Mouse (Mus musculus) urinary bladder, adult 18-20 months (tissue): ENCODE measurements around the gene Lpcat3.
A peak's percentile ranks its signal among the peaks of the same experiment; 100 is the strongest.

ENCODE experiments used
- DNase-seq, 2 experiments: peaks; one replicate each; pipeline ENCODE4 v3.0.0; 2022; ENCODE audit warnings: low spot score in 2 of 2, mixed read lengths in 2 of 2

The Lpcat3 gene

GRCm38 (mm10) chr6:124737040-124737439, 74.2 kb downstream of the Lpcat3 start:
- DNase-seq = no peak

GRCm38 (mm10) chr6:124738511-124739023, 75.7 kb downstream of the Lpcat3 start, which contains the start of gene Ptpn6:
Gene Ptpn6 (minus strand): TSS chr6:124738714.
- peak; percentile 60 to 78 for DNase-seq

GRCm38 (mm10) chr6:124739231-124739796, 76.5 kb downstream of the Lpcat3 start:
- no peak for DNase-seq

- DNase-seq = no peak
Observed at GRCm38 (mm10) chr6:124740211-124740887, 77.5 kb downstream of the Lpcat3 start.

GRCm38 (mm10) chr6:124740888-124741761, 78.3 kb downstream of the Lpcat3 start, which contains the start of gene Grcc10:
Gene Grcc10 (minus strand): TSS chr6:124741374.
- DNase-seq = peak; percentile 82 to 83

GRCm38 (mm10) chr6:124741842-124742241, 79.0 kb downstream of the Lpcat3 start:
- DNase-seq = no peak

- DNase-seq = no peak
Observed at GRCm38 (mm10) chr6:124742839-124743514, 80.2 kb downstream of the Lpcat3 start.

- DNase-seq = no peak
Observed at GRCm38 (mm10) chr6:124743647-124744046, 80.8 kb downstream of the Lpcat3 start.

GRCm38 (mm10) chr6:124744755-124745321, 82.0 kb downstream of the Lpcat3 start:
- no peak for DNase-seq

GRCm38 (mm10) chr6:124745490-124746295, 82.9 kb downstream of the Lpcat3 start:
- DNase-seq = peak; percentile 88 to 90

GRCm38 (mm10) chr6:124746296-124746605, 83.4 kb downstream of the Lpcat3 start:
- DNase-seq = no peak

GRCm38 (mm10) chr6:124746654-124747632, 84.1 kb downstream of the Lpcat3 start:
- no peak for DNase-seq

GRCm38 (mm10) chr6:124750405-124750804, 87.6 kb downstream of the Lpcat3 start:
- no peak for DNase-seq

GRCm38 (mm10) chr6:124753861-124754260, 91.0 kb downstream of the Lpcat3 start:
- no peak for DNase-seq
